In the genomic region with DNA sequence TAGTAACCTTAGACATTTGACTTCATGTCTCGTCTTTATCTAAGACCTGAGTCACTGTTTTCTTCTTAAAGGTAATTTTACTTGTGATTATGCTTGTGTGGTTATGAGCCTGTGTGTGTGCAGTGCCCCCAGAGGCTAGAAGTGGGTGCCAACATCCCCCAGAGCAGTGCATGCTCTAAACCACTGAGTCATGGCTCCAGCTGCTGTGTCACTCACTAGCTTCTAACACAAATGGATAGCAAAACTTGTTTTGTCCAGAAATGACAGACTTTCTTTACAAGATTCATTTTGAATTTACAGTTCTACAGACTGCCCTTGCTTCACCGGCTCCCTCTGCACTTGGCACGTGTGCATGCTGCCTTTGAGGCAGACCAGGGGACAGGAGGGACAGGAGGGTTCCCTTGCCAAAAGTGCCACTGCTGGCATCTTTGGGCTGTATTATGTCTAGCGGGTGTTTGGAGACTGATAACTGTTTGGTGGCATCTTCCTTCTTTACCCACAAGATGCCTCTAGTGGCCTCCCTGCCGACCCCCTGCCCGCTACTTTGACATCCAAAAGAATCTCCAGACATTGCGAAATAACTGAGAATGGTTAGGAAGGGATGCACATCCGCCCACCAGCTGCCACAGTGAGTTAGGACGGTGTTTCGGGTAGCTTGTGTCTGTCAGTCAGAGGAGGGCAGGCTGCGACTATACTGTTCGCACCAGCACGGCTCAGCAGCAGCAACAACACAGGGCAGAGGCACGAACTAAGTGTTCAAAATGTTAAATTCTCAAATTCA, we compare ENCODE assay signal across 10 mouse cellular contexts.
DNase-seq lines count a peak whose midpoint lies in the region; ATAC-seq and TF ChIP-seq lines count a peak whose summit lies in the region.
"Had no signal": no experiment of that assay in that cellular context is flagged by ENCODE, and none has a peak within 500 bp of the region (broad histone marks: within the 10 kb centered on the region; RNA-seq: fewer than 3 reads in every experiment).

No protein-coding gene starts in this region.

- no peak for TF ChIP-seq POLR2A in brain, embryonic 14.5 days (IDR thresholded peaks at IDR 0.05; ENCODE audit: borderline replicate concordance, extremely low read depth, insufficient read depth, insufficient read length, poor library complexity, severe bottlenecking)

- H3K27me3 ChIP-seq in megakaryocyte, embryonic 14.5 days (replicated peaks): no peaks in the 10 kb centered on the region
- peaks cover 36% of the 10 kb centered on the region for H3K27me3 ChIP-seq in forebrain, embryonic 16.5 days (replicated peaks; ENCODE audit: control insufficient read depth, insufficient read depth, low read length)

- H3K36me3 ChIP-seq in megakaryocyte, embryonic 14.5 days (replicated peaks; ENCODE audit: low read length): peaks cover 97% of the 10 kb centered on the region
- no peaks in the 10 kb centered on the region for H3K36me3 ChIP-seq in forebrain, embryonic 16.5 days (ENCODE audit: control insufficient read depth, insufficient read depth)

- peak; percentile 62 for DNase-seq in brain, embryonic 14.5 days (ENCODE audit: low read depth)
- DNase-seq in retina, postnatal 1 day: peak; percentile 38
- no peak for DNase-seq in gastrocnemius, postnatal 14 days
- no peak for DNase-seq in thymus, postnatal 14 days
- DNase-seq: thymus, adult 2 months had no signal

- H3K4me2 ChIP-seq in forebrain, embryonic 16.5 days (ENCODE audit: low read length): peak overlapping the region; percentile 14
- H3K4me2 ChIP-seq: hindbrain, embryonic 14.5 days; liver, embryonic 15.5 days had no signal

- intact Hi-C loops in gastrocnemius, postnatal 14 days (cut with DNase I; ENCODE audit: low total_unique reads): no loop called here

- peaks cover 74% of the 10 kb centered on the region for H3K4me1 ChIP-seq in megakaryocyte, embryonic 14.5 days
- H3K4me1 ChIP-seq in forebrain, embryonic 16.5 days (replicated peaks; ENCODE audit: control insufficient read depth, insufficient read depth, low read length): peaks cover 21% of the 10 kb centered on the region

- no peak for TF ChIP-seq CTCF in brain, embryonic 14.5 days (IDR thresholded peaks at IDR 0.05; ENCODE audit: borderline replicate concordance, extremely low read depth, insufficient read depth, insufficient read length)

- peak overlapping the region; percentile 83 for H3K4me3 ChIP-seq in megakaryocyte, embryonic 14.5 days (replicated peaks)
- H3K4me3 ChIP-seq in forebrain, embryonic 16.5 days (replicated peaks; ENCODE audit: low read length): no peak overlapping the region
- H3K4me3 ChIP-seq: liver, embryonic 15.5 days had no signal

- H3K9me3 ChIP-seq in megakaryocyte, embryonic 14.5 days: peaks cover 5% of the 10 kb centered on the region; the same call in 1 of the 2 replicates
- no peaks in the 10 kb centered on the region for H3K9me3 ChIP-seq in forebrain, embryonic 16.5 days (ENCODE audit: control insufficient read depth, low read length)
- H3K9me3 ChIP-seq: liver, embryonic 15.5 days had no signal

- H3K9ac ChIP-seq in forebrain, embryonic 16.5 days (replicated peaks; ENCODE audit: low read depth, low read length): no peak overlapping the region
- H3K9ac ChIP-seq: hindbrain, embryonic 14.5 days; liver, embryonic 15.5 days had no signal

- no peak overlapping the region for H3K27ac ChIP-seq in forebrain, embryonic 16.5 days (ENCODE audit: low read length)
- H3K27ac ChIP-seq: hindbrain, embryonic 14.5 days; liver, embryonic 15.5 days had no signal

- ATAC-seq in megakaryocyte, adult 5-6 weeks (ENCODE audit: poor library complexity, severe bottlenecking): no peak
- no peak for ATAC-seq in forebrain, embryonic 16.5 days

- 14% methylated on average over 14 of the region's 14 CpGs for WGBS in forebrain, embryonic 16.5 days

Comparison
In these comparisons a context has a peak if more than half of its experiments do, and no peak if none do; other contexts are left out.
1. DNase-seq: peak in brain, embryonic 14.5 days (single experiment) and retina, postnatal 1 day (single experiment); none in gastrocnemius, postnatal 14 days (single experiment) and thymus, postnatal 14 days (single experiment).